Mouse (Mus musculus): ENCODE measurements around the gene Rpl3. TPM values are rescaled to one million over a fixed set of nuclear protein-coding genes. Genes with fewer than 3 reads are reported as not detected.
A peak's percentile ranks its signal among the peaks of the same experiment; 100 is the strongest.

The Rpl3 gene
- total RNA-seq, 1 experiment from 2014 or later: 1,093 TPM

DNA sequence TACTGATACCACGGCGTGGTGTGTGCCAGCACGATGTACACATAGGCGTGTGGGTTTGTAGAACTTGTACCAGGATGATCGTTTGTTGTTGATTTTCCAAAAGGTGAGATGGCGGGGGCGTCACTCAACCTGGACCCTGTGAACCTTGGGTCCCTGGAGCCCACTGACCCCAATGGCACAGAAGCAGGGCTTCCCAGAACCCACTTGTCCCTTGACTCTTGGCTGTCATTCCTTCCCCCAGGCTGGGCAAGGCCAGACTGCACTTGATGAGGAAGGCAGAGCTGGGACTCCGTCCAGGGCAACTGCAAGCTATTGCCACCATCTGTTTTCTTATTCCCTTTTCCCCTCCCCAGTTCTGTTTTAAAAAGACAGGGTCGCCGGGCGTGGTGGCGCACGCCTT lies 2.5 kb upstream of the Rpl3 start:
- ATAC-seq (ENCODE audit: extremely low read depth, insufficient number of reproducible peaks, low FRiP score, poor library complexity, severe bottlenecking): no peak

DNA sequence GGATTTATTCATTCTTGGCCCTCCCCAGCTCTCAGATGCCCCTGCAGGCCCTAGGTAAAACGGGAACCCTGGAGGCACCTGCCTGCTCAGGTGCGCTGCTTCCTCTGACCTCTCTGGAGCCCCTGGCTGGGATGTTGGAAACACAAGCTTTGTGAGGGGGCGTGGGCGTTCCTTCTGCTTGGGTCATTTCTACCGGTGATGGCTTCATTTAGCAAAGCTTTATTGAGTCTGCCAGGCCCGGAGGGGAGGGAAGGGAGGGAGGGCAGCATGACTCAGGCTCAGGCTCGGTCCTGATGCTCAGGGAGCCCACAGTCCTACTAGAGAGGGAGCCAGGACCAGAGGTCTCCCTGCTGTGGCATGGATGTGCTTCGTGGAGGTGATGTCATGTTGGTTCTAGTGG lies 931 bp upstream of the Rpl3 start:
- no peak for ATAC-seq (ENCODE audit: extremely low read depth, insufficient number of reproducible peaks, low FRiP score, poor library complexity, severe bottlenecking)

DNA sequence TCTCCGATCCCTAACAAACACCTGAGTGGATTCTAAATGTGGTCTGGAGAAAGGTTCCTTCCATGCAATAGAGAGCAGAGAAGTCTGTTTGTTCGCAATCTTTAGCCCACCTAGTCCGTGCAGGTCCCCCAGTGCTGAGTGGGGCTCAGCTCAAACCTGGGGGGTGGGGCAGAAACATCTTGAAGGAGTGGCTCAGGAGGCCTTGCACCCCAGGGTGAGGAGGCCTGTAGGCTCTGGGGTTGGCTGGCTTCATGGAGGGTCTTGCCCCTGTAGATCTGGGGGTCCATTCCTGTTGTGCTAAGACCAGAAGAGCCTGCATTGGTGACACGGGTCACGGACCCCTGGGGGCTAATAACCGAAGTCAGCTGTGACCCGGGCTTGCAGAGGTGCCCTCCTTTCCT lies 373 bp upstream of the Rpl3 start:
- ATAC-seq (ENCODE audit: extremely low read depth, insufficient number of reproducible peaks, low FRiP score, poor library complexity, severe bottlenecking): no peak

DNA sequence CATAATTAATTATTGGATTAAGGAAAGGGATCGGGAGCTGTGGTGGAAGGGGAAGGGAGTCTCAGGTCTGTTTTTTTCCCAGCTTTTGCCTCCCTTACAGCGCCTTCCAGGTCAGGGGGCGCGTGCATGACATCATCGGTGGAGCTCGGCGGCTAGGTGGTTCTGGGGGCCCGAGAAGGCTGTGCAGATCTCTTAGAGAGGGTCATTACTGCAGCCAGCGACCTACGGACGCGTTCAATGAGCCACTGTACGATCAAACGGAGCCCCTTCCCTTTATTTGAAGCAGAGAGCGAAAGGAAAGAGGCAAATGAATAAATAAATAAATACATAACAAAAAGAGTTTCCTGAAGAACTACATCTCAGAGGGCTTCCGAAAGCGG lies 937 bp downstream of the Rpl3 start:
- no peak for ATAC-seq (ENCODE audit: extremely low read depth, insufficient number of reproducible peaks, low FRiP score, poor library complexity, severe bottlenecking)

DNA sequence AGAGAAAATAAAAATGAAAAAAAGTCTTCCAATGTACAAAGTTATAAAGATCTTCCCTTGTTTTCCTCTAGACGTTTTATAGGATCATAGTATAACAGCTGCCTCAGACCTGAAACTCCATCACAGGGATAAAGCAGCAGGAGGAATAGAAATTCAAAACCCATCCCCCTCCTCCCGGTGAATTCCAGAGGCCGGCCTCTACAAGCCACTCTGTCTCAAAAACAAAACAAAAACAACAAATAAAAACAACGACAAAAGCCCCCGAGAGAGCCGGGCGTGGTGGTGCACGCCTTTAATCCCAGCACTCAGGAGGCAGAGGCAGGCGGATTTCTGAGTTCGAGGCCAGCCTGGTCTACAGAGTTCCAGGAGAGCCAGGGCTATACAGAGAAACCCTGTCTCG lies 1.5 kb downstream of the Rpl3 start:
- no peak for ATAC-seq (ENCODE audit: extremely low read depth, insufficient number of reproducible peaks, low FRiP score, poor library complexity, severe bottlenecking)

DNA sequence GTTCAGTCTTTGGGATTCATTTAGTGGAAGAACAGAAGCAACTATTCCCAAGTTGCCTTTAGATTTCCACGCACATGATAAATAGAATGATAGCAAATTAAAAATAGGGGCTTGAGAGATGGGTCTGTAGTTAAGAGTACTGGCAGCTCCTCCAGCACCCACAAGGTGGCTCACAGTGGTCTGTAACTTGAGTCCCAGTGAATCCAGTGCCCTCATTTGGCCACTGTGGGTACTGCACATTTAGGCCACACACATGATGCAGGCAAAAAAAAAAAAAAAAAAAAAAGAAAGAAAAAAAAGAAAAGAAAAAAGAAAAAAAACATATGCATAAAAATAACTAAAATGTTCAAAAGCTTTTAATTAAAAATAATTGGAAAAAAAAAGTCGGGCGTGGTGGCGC lies 3.0 kb downstream of the Rpl3 start:
- ATAC-seq (ENCODE audit: extremely low read depth, insufficient number of reproducible peaks, low FRiP score, poor library complexity, severe bottlenecking): peak; percentile 96

DNA sequence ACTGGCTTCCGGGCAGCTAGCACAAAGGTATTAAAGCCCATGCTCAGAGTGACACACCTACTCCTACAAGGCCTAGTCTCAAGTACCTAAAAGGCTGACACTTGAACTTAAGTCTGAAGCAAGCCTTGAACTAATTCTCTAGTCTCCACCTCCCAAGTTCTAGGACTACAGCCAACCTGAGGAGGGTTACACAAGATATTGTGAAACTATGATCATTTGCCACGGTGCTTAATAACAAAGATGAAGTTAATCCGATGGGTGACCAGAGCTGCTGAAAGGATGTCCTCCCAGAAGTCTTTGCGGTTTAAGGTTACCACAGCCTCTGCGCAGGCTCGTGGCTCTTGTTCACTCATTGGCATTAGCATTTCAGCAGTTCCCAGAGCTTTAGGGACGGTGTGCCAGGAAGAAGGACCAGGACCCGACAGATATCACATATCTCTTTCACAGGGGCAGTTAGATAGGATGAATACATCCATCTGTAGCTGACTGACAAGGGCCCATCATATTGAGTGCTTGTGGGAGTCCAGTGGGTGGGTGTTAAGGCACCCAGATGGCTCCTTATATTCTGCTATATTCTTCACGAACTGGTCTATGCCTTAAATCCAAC lies 4.2 kb downstream of the Rpl3 start:
- no peak for ATAC-seq (ENCODE audit: extremely low read depth, insufficient number of reproducible peaks, low FRiP score, poor library complexity, severe bottlenecking)

DNA sequence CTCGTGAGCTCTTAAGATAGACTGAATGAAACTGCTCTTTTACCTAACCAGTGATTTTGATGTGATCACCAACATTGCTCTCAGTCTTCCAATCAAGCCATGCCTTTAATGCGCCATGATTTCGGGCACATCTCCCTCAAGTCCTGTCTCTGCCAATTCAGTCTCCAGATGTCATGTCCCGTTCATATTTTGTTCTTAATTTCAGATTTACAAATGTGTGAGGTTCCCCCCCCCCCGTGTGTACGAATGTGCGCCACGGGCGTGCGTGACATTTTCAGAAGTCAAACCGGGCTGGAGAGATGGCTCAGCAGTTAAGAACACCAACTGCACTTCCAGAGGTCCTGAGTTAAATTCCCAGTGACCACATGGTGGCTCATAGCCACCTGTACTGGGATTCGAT lies 7.9 kb downstream of the Rpl3 start:
- ATAC-seq (ENCODE audit: extremely low read depth, insufficient number of reproducible peaks, low FRiP score, poor library complexity, severe bottlenecking): no peak

DNA sequence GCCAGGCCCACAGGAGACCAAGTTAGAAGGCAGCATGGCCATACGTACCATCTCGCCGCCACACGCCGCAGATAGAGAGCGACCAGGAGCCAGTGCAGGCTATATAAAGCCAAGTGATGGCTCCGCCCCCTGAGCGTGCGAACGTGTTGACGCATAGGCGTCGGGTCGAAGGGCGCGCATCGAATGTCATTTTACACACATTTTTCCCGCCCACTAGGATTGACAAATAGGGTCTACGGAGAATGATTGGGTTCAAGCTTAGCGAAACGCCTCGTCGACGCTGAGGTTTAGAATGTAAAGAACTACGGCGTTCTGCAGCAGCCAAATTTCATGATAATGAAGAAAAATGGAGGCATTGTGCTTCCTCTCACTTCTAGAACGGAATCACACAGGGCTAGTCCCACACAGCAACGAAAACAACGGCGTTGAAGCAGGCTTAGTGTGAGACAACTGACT lies 8.4 kb downstream of the Rpl3 start:
- ATAC-seq (ENCODE audit: extremely low read depth, insufficient number of reproducible peaks, low FRiP score, poor library complexity, severe bottlenecking): peak; percentile 95

DNA sequence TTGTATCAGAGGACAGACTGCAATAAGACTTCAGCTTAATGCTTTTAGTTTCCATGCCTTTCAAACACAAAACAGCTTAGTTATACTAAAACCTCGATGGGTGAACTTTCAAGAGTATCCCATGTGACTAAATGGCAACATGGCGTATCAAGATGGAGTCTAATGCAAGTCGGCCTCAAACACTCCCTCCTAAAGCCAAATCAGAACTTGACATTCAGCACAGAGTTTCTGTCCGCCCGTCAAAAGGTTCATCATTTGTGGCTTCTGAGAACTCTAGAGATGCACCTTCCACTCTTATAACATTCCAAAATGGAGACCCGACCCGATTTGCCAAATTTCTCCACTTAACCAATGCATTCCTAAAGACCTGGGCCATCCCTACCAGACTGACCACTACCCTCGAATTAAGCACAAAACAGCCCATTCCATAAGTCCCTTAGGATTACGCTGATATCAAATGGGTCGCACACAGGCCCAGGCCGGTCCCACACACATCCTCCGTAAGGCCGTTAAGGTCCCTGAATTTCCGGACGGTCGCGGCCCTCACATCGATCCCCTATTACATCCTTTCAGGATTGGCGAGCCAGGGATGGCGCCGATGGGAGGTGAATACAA lies 8.9 kb downstream of the Rpl3 start:
- no peak for ATAC-seq (ENCODE audit: extremely low read depth, insufficient number of reproducible peaks, low FRiP score, poor library complexity, severe bottlenecking)

DNA sequence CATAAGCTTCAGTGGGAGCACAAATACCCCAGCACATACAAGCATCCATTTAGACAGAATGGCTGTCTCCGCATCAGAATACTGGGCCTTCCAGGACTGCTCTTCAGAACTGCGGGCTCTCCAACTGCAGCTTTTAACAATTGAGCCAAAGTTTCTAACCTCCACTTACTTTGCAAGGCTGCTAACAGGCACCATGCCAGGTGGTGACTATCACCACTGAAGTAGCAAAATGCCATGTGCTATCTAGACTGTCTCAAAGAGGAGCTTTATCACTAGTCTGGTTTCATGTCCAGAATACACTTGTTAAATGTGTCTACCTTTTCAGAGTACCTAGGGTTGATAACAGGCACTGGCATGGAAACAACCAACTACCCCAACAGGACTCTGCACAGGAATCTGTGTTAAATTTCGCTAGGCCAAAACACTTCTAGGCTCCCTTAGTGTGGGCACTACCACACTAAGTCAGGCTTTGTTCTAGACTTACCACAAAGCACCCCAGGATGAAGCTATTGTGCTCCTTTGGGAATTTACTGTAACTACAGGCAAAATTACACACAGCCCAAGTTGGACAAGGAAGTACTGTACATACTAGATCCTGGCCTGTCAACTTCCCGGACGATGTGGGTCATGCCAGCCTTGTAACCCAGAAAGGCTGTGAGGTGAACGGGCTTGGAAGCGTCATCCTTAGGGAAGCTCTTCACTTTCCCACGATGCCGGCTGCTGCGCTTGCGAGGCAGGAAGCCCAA lies 9.7 kb downstream of the Rpl3 start:
- ATAC-seq (ENCODE audit: extremely low read depth, insufficient number of reproducible peaks, low FRiP score, poor library complexity, severe bottlenecking): no peak

DNA sequence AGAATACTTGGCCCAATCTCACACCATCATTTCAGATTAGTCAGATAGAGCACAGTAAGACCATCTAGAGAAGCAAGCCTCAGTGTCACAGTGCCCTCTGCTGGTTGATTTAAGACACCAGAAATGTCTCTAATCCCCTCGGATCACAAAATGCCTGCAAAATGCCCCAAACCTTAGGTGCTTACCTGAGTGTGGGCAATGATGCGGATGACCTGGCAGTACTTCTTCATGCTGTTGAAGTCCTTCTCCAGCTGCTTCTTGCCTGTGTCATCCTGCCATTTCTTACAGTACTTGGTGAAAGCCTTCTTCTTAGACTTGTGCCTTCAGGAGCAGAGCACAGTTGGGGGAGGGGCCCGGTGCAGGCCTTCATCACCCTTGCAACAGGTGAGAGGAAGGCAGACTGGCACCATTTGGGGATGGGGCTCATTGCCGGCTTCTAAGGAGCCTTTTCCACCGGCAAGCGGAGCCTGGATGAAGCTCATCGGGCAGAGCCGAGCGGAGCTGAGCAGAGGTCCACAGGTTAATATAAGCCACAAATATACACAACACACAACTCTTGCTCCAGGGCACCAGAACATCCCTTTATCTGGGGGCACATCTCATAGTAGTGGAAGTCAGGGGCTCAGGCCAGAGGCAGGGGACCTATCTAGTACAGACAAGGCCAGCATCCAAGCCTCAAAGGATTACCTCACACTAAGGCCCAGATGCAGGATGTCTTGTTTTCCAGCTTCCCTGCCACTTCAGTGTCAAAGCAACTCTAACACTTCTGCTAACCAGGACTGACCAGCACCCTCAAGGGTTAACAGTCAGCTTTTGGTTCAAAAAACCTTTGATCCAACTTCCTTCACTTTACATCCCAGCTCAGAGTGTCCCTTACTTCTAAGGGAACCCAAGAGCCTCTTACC lies 10.7 kb downstream of the Rpl3 start:
- ATAC-seq (ENCODE audit: extremely low read depth, insufficient number of reproducible peaks, low FRiP score, poor library complexity, severe bottlenecking): no peak

DNA sequence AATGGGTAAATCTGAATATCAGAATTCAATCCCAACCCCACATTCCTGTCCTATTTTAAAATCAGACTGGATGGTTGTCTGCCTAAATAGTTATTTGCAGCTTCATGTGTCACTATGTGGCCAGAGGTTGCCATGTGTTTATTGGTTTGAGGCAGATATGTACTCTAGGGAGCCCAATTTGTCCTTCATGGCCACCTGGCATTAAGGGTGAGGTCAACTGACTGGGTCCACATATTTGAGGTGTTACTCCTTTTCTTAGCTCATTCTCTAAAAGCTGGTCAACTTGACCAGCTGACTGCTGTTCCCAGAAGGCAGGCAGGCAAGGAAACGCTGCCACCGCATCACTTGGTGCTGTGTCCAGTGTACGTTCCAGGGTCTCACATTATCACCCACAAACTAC lies 11.7 kb downstream of the Rpl3 start:
- no peak for ATAC-seq (ENCODE audit: extremely low read depth, insufficient number of reproducible peaks, low FRiP score, poor library complexity, severe bottlenecking)

DNA sequence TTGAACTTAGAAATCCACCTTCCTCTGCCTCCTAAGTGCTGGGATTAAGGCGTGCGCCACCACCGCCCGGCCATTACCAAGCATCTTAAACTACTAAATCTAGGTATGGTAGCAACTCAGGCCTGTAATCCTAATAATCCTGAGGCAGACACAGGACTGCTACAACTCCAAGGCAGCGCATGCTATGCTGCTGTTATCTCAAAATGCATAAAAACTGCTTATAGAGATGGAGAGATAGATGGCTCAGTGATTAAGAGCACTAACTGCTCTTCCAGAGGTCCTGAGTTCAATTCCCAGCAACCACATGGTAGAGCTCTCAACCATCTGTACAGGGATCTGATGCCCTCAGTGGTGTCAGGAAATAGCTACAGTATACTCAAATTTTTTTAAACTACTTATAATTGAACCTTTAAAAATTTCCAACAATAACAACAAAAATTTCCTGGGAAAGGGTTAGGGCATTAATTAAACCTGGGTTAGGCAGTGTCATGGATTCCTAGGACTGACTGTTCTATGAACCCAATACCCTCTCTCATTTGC lies 12.5 kb downstream of the Rpl3 start:
- ATAC-seq (ENCODE audit: extremely low read depth, insufficient number of reproducible peaks, low FRiP score, poor library complexity, severe bottlenecking): no peak

DNA sequence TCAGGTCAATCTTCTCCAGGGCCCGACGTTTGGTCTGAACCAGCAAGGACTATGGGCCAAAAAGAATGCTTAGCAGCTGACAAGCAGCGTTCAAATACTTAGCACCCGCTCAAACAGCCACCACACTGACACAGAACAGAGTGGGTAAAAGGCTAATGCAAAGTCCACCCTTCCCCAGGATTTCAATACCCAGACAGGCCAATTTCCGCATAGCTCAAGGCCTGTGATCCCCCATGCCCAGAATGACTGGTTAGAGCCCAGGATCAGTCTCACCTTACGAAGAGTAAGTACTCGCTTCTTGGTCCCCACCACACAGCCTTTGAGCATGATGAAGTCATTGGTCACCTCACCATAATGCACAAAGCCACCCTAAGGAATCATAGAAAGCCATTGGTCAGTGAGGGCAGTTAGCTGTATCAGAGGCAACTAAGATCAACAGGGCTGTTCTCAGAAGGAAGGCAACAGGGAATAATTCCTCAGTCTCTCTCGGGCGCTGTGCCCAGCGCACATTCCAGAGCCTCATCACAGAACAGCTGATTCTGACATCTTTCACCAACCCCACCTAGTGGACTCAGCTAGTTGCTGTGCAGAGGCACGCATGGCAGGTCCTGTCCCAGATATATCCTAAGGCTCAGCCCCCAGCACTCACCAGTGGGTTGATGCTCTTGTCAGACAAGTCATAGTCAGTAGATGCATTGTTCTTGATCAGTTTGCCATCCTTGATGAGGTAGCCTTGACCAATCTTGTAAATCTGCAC lies 13.4 kb downstream of the Rpl3 start:
- no peak for ATAC-seq (ENCODE audit: extremely low read depth, insufficient number of reproducible peaks, low FRiP score, poor library complexity, severe bottlenecking)

DNA sequence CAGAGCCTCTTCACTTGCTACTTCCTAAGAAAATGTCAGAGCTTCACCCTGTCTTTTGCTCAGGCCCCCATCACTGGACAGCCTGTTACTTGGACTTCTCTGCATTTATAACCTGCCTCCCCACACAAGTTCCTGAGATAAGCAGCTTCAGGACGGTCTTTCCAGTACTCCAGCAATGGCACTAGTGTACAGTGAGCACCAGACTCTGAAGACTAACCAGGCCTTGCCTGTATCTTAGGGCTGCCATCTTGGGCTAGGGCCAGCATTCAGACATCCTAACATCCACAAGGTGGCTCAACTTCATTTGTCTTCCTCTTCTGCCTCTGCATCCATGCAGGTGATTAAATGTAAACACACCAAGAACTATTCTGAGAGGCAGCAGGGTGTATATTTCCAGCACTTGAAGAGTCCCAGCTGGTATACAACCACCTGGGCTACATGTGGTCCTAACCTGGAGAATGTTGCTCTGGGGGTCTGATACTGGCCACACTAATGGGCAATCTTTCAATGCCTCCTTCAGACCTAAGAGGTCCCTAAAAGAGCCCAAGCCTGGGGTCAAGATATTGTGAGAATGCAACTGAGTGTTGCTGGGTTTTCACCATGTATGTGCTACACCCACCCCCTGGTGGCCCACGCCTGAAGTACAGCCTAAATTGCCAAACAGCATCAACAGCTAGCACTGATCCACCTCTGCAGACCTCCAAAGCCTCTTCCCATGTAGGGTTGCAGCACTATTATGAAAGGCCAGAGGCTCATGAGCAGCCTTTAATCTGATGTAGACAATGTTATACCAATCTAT lies 15.1 kb downstream of the Rpl3 start:
- ATAC-seq (ENCODE audit: extremely low read depth, insufficient number of reproducible peaks, low FRiP score, poor library complexity, severe bottlenecking): peak; percentile 37; the same call in 1 of the 2 replicates

DNA sequence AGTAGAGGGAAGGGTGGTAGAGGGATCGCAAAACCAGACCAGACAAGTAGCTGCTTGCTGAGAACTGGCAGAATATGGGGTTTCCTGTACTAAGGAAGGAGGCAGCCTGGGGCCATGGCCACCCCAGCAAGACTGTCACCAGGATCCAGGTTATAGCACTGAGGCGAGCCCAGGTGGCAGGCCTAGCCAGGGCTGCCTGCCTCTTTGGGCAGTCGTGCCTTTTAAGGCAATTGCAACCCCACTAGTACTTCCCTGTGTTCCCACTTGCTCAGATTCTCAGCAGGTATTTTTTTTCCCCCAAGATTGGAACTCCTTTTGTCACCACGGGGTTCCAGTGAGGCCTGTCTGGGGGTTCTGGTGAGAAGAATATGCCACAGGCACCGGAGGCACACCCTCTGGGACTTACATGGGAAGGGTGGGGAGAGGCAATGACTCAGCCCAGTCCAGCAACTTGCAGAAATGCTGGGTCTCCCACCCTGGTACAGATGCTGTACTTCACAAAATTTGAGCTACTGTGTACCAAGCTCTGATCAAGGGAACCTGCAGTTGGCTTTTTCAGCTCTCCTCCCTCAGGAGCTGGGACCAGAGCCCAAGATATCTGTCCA lies 15.8 kb downstream of the Rpl3 start:
- no peak for ATAC-seq (ENCODE audit: extremely low read depth, insufficient number of reproducible peaks, low FRiP score, poor library complexity, severe bottlenecking)

DNA sequence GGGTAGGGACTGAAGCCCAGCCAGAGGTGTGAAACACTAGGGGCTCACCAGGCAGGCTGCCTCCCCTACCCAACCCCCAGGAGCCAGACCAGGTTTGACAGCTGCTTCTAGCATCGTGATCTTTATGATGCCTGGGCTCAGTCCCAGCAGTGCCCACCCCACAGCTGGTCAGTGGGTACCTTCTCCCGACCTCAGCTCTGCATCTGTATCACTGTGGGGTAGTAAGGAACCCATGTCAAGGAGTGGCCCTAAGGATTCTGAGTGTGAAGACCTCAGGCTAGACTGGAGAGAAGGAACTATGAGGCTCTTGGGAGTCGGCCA lies 16.3 kb downstream of the Rpl3 start:
- no peak for ATAC-seq (ENCODE audit: extremely low read depth, insufficient number of reproducible peaks, low FRiP score, poor library complexity, severe bottlenecking)
